Comparison of ENCODE assay signal across 19 mouse cellular contexts in the genomic region with DNA sequence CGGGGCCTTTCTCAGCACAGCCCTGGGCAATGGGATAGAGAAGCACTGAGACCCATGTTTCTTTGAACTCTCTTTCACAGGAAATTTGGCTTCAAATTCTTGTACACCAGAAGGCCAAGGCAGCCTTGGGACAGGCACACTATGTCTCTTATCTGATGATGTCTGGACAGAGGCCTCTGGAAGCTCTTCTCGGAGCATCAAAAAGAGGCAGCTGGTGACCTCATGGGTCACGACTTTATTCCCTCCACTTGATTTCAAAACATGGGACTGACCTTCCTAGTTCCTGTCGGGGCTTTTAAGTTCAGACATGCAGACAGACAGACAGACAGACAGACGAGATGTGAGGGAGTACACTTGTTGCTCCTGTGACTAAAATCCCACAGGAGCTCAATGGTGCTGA. TPM values are rescaled to one million over a fixed set of nuclear protein-coding genes. Genes with fewer than 3 reads are reported as not detected.
DNase-seq lines count a peak whose midpoint lies in the region; ATAC-seq and TF ChIP-seq lines count a peak whose summit lies in the region.
"Had no signal": no experiment of that assay in that cellular context is flagged by ENCODE, and none has a peak within 500 bp of the region (broad histone marks: within the 10 kb centered on the region; RNA-seq: fewer than 3 reads in every experiment).

No protein-coding gene starts in this region.

- no peak for TF ChIP-seq EP300 in liver, embryonic 14.5 days (IDR thresholded peaks at IDR 0.05; ENCODE audit: low read depth)

- no peaks in the 10 kb centered on the region for H3K27me3 ChIP-seq in liver, embryonic 14.5 days (ENCODE audit: control insufficient read depth, insufficient read depth, low read length)
- H3K27me3 ChIP-seq: midbrain, embryonic 15.5 days; neural tube, embryonic 15.5 days; Patski had no signal

- H3K4me3 ChIP-seq in liver, embryonic 14.5 days (ENCODE audit: insufficient read depth in 1 of 2, low read depth in 2 of 2, low read length in 2 of 2) = no peak overlapping the region
- H3K4me3 ChIP-seq: forebrain, embryonic 10.5 days; limb, embryonic 10.5 days; midbrain, embryonic 15.5 days; neural tube, embryonic 15.5 days had no signal

- WGBS in liver, embryonic 14.5 days (ENCODE audit: insufficient replicate concordance) = 49% methylated on average over 5 of the region's 5 CpGs

- H3K9me3 ChIP-seq in liver, embryonic 14.5 days (ENCODE audit: control insufficient read depth, low read length) = no peaks in the 10 kb centered on the region
- H3K9me3 ChIP-seq: forebrain, embryonic 10.5 days; limb, embryonic 10.5 days; midbrain, embryonic 15.5 days; neural tube, embryonic 15.5 days had no signal

- no peak overlapping the region for H3K9ac ChIP-seq in liver, embryonic 14.5 days (replicated peaks)
- H3K9ac ChIP-seq: forebrain, postnatal 0 days; lung, embryonic 14.5 days; midbrain, embryonic 15.5 days; neural tube, embryonic 15.5 days had no signal

- TF ChIP-seq CTCF in liver, embryonic 14.5 days (IDR thresholded peaks at IDR 0.05; ENCODE audit: low read depth) = no peak

- no peak overlapping the region for H3K27ac ChIP-seq in liver, embryonic 14.5 days
- H3K27ac ChIP-seq: limb, embryonic 10.5 days; midbrain, embryonic 15.5 days; neural tube, embryonic 15.5 days had no signal

- H3K36me3 ChIP-seq in liver, embryonic 14.5 days (replicated peaks; ENCODE audit: control insufficient read depth, insufficient read depth, low read depth) = no peaks in the 10 kb centered on the region
- H3K36me3 ChIP-seq: forebrain, embryonic 10.5 days; limb, embryonic 10.5 days; midbrain, embryonic 15.5 days; neural tube, embryonic 15.5 days had no signal

- H3K4me1 ChIP-seq in liver, embryonic 14.5 days (replicated peaks; ENCODE audit: control insufficient read depth in 2 of 2, insufficient read depth in 2 of 2, low read length in 1 of 2) = peaks cover 0 to 26% of the 10 kb centered on the region in 2 experiments; a peak in 3 of 4 replicates

- peak; percentile 32; the same call in 1 of the 2 replicates for ATAC-seq in liver, embryonic 14.5 days (ENCODE audit: insufficient read depth)
- ATAC-seq: CD4-positive, CD25-positive, alpha-beta regulatory T cell, adult 4 months; forebrain, postnatal 0 days; midbrain, embryonic 15.5 days; Patski had no signal

- no peak overlapping the region for H3K4me2 ChIP-seq in liver, embryonic 14.5 days (ENCODE audit: low read depth)
- H3K4me2 ChIP-seq: lung, embryonic 14.5 days; midbrain, embryonic 15.5 days; neural tube, embryonic 15.5 days had no signal

- peak; percentile 67 for DNase-seq in adrenal gland, adult 2 months
- no peak for DNase-seq in adrenal gland, postnatal 25 days
- DNase-seq in kidney, postnatal 14 days = peak; percentile 27
- no peak for DNase-seq in kidney, adult 11 months
- peak; percentile 50 for DNase-seq in adrenal gland, postnatal 10 days
- no peak for DNase-seq in liver, embryonic 14.5 days (ENCODE audit: low read depth in 3 of 3, low spot score in 3 of 3)
- DNase-seq in layer of hippocampus, adult 11-12 months (ENCODE audit: low spot score) = no peak
- DNase-seq: forebrain, postnatal 0 days; kidney, adult 18-20 months; kidney, postnatal 4 days; lung, embryonic 14.5 days; right cerebral cortex, postnatal 4 days; thymus, postnatal 25 days had no signal

RNA-seq across cellular contexts. Expression of a gene that starts 48.3 kb away (rescaled TPM):
- total RNA-seq in adrenal gland, adult 2 months (2021) = 10 to 100 TPM; 18.1 to 36.7 TPM
- polyA plus RNA-seq in adrenal gland, adult 2 months (2012; rRNA removed) = 16.6 and 21.5 TPM in 2 replicates
- total RNA-seq in adrenal gland, postnatal 25 days (2021) = 17.9 and 20.2 TPM in 2 replicates
- total RNA-seq in adrenal gland, postnatal 10 days (2021) = 10 to 100 TPM; 24.4 to 34.9 TPM
- 4.5 and 5.0 TPM in 2 replicates for polyA plus RNA-seq in liver, embryonic 14.5 days (2012; rRNA removed)
- polyA plus RNA-seq in liver, embryonic 14.5 days (2014; fragmentation: Nextera tagmentation; extraction: Ambion mirVana) = 3.3 and 4.0 TPM in 2 replicates

Comparison
In these comparisons a context has a peak if more than half of its experiments do, and no peak if none do; other contexts are left out.
1. DNase-seq: peak in adrenal gland, adult 2 months (single experiment), kidney, postnatal 14 days (single experiment) and adrenal gland, postnatal 10 days (single experiment); none in adrenal gland, postnatal 25 days (single experiment), kidney, adult 11 months (single experiment), liver, embryonic 14.5 days (0 of 3) and layer of hippocampus, adult 11-12 months (single experiment).